Mouse (Mus musculus): ENCODE measurements around the gene Epha8.

- TF ChIP-seq GATA1 (IDR thresholded peaks at IDR 0.05; ENCODE audit: borderline replicate concordance, low read length): no peak
- no peak for TF ChIP-seq FLI1 (IDR thresholded peaks at IDR 0.05; ENCODE audit: low read length)
These were observed 14.3 kb upstream of the Epha8 start for GRCm38 (mm10) chr4:136970939-136971338.

All from megakaryocyte, embryonic 14.5 days (primary cell).